Mouse (Mus musculus) cerebral cortex, adult 2 months (tissue): Measurements from ENCODE around the gene Limk2.

Experiments
- WGBS: fragments of 180-500 bp; shearing (Covaris S2); methylation state at CpG from one replicate; pipeline ENCODE4 v1.1.7; 2018; 5-methylcytosine and 5-hydroxymethylcytosine counted together

The Limk2 gene

DNA sequence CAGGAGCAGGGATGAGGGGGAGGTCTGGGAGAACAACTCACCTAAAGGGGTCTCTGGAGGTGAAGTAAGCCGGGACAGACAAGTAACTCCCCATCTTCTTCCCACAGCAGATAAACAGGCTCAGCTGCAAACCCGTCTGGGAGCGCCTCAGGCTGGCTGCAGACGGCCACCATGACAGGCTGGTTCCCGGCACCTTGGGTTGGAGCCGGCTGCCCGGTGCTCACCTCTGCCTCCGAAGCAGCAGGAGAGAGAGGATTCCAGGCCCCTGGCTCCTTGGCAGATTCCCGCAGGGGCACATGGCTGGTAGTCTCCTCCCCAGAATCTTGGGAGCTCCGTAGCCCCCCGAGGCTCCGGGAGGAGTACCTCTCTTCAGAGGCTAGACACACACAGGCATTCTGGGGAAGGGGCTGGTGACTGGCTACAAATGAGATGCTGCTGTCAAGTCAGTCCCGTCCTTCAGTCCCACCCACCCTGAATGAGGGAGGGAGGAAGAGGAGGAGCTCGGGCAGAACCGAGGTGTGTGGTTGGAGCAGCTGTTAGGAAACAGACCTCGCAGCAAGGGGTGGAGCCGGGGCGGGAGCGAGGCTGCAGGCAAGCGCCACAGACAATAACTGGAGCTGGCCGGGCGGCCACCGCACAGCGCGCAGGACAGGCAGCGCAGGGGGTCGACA, 37.9 kb downstream of the Limk2 start:
- 2% methylated on average over 27 of the region's 27 CpGs for WGBS

DNA sequence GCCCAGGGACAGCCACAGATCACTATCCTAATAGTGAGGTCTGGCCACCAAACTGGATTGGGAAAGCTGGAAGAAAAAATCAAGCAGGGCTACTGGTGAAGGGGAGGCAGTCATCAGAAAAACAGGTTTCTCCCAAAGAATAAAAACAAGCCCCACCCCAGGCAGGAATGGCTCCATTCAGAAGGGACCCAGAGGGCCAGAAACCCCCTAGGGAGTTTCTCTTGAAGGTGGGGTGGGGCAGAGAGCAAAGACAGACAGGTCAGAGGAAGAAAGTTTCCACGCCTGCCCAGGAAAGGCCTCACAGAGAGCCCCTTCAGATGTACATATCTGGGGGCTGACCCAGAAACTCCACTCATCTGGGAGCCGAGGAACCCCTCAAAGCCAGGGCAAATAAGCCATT, 38.8 kb downstream of the Limk2 start:
- WGBS = 51% methylated on average over 2 of the region's 2 CpGs

GRCm38 (mm10) chr11:3369449-3369848, 39.5 kb downstream of the Limk2 start:
- 81% methylated on average over 5 of the region's 5 CpGs for WGBS

- WGBS = 70% methylated on average over 7 of the region's 7 CpGs
Measured at GRCm38 (mm10) chr11:3368983-3369382, 40.0 kb downstream of the Limk2 start.

DNA sequence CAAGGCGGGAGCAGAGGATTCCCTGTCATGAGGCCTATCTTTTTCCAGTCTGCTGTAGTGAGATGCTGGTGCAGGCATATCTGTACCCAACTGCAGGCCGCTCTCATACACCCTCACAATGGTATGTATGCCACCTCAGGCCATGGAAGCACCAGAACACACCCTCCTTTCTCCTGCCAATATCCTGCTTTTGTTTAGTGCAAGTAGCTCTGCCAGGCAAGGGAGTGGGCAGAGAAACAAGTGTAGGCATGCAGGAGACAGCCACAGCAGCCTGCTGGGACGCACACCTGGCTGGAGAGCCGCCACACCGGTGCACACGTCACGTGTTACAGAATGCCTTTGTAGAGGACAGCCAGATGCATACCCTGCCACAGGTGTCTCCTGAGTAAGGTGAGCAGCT, 42.6 kb downstream of the Limk2 start:
- WGBS = 74% methylated on average over 7 of the region's 7 CpGs

- WGBS = 75% methylated on average over 3 of the region's 3 CpGs
Measured at GRCm38 (mm10) chr11:3362854-3363253, 46.1 kb downstream of the Limk2 start.

- WGBS = 62% methylated on average over 18 of the region's 18 CpGs
Measured at GRCm38 (mm10) chr11:3352990-3353585, 55.9 kb downstream of the Limk2 start.

DNA sequence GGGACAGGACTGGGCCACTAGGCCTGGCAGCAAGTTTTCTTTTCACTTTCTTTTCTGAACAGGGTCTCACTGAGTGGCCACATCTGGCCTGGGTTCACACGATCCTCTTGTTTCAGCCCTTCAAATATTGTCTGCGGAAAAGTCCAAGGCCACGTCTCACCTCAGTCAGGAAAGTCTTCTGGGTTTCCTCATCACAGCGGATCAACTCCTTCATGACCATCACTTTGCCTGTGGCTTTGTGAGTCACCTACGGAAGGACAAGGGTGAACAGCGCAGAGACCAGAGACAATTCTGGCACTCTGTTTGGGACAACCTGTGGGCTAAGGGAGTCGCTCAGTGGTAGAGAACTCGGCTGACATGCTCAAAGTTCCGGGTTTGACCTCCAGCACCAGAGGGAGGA, 56.9 kb downstream of the Limk2 start:
- WGBS = 88% methylated on average over 9 of the region's 9 CpGs

DNA sequence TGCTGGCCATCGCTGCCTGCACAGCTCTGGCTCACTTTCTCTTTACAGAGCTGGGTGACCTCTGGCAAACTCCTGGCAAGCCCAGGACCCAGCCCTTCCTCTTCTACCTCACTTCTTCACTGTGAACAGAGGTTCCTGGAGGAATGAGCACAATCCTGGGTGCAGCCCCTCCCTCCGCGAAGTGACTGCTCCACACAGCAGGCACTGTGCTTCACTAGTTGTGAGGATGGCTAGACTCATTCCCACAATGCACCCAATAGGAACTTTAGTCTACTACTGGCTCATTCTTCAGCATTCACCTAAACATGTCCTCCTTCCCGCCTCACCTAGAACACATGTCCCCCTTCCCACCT, 59.7 kb downstream of the Limk2 start:
- WGBS = 84% methylated on average over 4 of the region's 4 CpGs

- WGBS = 50% methylated on average over 6 of the region's 6 CpGs
Measured at GRCm38 (mm10) chr11:3348576-3349342, 60.2 kb downstream of the Limk2 start.

GRCm38 (mm10) chr11:3347091-3347834, 61.7 kb downstream of the Limk2 start:
- WGBS = 64% methylated on average over 12 of the region's 12 CpGs

DNA sequence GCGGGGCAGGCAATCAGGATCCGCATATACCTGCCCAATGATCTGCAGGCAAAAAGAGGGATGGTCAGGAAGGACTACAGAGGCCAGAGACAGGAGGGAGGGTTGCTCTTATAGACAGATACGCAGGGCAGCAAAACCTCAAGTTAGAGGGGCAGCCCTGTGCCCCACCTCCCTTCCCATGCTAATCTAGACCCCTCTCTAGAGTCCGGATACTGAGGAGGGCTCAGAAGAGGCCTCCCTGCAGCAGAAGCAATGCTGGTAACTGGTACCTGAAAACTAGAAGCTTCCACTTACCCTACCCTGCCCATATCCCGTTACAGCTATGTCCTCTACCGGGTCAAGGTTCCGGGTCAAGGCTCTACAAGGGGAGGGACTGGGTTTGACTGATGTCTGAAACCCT, 62.6 kb downstream of the Limk2 start:
- WGBS = 95% methylated on average over 7 of the region's 7 CpGs

- 84% methylated on average over 3 of the region's 3 CpGs for WGBS
Measured at GRCm38 (mm10) chr11:3344916-3345315, 64.1 kb downstream of the Limk2 start.

- WGBS = 78% methylated on average over 5 of the region's 5 CpGs
Measured at GRCm38 (mm10) chr11:3341476-3341875, 67.5 kb downstream of the Limk2 start.

- WGBS = 47% methylated on average over 5 of the region's 5 CpGs
Measured at GRCm38 (mm10) chr11:3337961-3338360, 71.0 kb downstream of the Limk2 start.

- WGBS = 19% methylated on average over 12 of the region's 12 CpGs
Measured at GRCm38 (mm10) chr11:3337173-3337955, 71.6 kb downstream of the Limk2 start.

GRCm38 (mm10) chr11:3336602-3337001, 72.4 kb downstream of the Limk2 start:
- WGBS = 57% methylated on average over 3 of the region's 3 CpGs

GRCm38 (mm10) chr11:3335651-3336216, 73.3 kb downstream of the Limk2 start:
- WGBS = 53% methylated on average over 11 of the region's 11 CpGs

DNA sequence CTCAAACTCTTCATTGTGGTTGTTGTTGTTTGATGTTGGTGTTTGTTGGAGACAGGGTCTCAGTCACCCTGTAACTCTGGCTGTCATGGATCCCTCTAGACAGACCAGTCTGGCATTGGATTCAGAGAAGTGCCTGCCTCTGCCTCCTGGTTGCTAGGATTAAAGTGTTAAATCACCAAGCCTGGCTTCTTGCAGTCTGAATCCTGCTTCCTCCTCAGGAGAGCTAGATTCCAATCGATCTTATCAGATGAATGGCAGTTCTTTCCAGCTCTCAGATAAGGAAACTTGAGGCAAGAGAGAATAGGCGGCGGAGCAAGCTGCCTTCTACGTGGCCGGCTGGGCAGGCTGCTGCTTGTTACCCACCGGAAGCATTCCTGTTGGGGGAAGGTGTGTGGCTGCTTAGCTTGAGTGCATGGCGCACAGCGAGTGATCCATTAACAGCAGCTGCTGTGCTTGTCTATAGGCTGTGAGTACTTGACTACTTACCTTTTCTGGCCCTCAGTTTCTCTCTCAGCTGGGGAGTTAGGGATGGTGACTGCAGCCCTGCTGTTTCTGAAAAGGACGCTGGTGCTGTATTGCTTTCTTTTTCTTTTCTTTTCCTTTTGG, 74.2 kb downstream of the Limk2 start:
- 59% methylated on average over 9 of the region's 9 CpGs for WGBS

DNA sequence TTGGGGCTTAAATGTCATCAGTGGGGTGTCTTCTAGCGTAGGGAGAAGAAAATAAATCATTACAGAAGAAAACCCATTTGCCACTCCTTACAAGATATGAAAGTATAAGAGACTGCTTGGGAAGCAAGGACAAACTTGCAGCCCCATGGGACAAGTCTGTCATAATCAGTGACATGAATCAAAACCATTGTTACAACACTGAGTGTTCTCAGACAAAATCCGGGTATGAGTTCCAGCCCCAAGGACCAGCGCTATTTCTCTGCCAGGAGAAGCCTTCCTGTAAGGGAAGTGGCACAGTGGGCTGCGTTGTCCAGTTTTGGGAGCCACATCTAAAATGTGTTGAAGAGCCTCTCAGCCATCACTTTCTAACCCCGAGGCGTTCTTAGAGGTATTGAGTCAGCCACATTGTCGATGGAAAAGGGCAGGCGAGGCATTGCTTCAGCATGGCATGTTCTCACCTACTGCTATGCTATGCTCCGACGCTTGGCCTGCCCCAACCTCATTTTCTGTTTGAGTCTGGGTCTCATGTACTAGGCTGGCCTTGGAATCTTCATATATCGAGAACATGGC, 74.8 kb downstream of the Limk2 start:
- WGBS = 87% methylated on average over 11 of the region's 11 CpGs
